Mouse (Mus musculus): Measurements from ENCODE around the gene Gnb3. TPM values are rescaled to one million over a fixed set of nuclear protein-coding genes. Genes with fewer than 3 reads are reported as not detected.
A peak's percentile ranks its signal among the peaks of the same experiment; 100 is the strongest.

The Gnb3 gene
- polyA plus RNA-seq, 1 experiment: not detected

DNA sequence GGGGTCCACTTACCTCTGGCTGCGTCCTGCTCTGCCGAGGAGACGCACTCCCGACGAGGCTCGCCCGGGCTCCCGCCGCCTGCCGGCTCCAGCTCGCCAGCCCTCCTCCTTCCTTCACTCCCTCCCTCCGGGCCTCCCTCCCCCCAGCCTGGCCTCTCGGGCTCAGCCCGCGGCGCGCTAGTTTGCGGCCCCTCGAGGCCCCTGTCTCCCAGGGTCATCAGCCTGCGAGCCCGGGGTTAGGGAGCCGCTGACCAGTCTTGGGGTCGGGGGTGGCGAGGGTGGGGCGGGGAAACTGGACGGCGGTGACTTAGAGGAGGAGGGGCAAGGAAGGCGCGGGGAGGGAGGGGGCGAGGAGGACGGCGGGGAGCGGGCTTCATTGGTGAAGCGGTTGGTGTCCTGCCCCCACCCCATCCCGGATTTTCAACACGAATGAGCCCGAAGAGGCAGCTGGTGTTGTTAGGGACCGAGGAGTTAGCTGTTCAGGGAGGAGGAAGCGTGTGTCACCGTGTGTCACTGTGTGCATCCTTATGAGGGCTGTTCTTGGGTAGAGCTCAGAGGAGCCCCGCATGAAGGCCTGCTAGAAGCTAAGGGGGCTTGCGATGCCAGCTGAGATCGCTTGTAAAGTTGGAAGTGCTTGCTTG lies 23.7 kb upstream of the Gnb3 start, which contains the start of gene Gpr162:
TSS of gene Gpr162 (minus strand) at position 326 of the 641 bp plus-strand sequence.
- peak within 1 kb of the TSS; percentile 57 for H3K4me3 ChIP-seq (ENCODE audit: low read depth, low read length)
- no peaks in the 10 kb centered on the region for H3K9me3 ChIP-seq (replicated peaks; ENCODE audit: control insufficient read depth, insufficient read depth, low read length, poor library complexity, severe bottlenecking)
- no peaks in the 10 kb centered on the region for H3K27me3 ChIP-seq (ENCODE audit: control insufficient read depth, insufficient read depth, low read length, poor library complexity, severe bottlenecking)
- no peaks in the 10 kb centered on the region for H3K36me3 ChIP-seq (ENCODE audit: control insufficient read depth, insufficient read depth, low read length, poor library complexity, severe bottlenecking)
- H3K4me1 ChIP-seq (ENCODE audit: control insufficient read depth, insufficient read depth, low read length): peaks cover 13% of the 10 kb centered on the region
- no peak for TF ChIP-seq EP300 (IDR thresholded peaks at IDR 0.05; ENCODE audit: insufficient read depth, low read depth, low read length)
- TF ChIP-seq POLR2A (IDR thresholded peaks at IDR 0.05; ENCODE audit: insufficient read depth, low read length): no peak
- TF ChIP-seq CTCF (IDR thresholded peaks at IDR 0.05; ENCODE audit: low read depth, low read length): no peak
- peak within 1 kb of the TSS; percentile 78 for H3K9ac ChIP-seq (ENCODE audit: low read depth, poor library complexity, severe bottlenecking)
- H3K27ac ChIP-seq (ENCODE audit: insufficient read depth, low read length): no peak within 1 kb of the TSS

GRCm38 (mm10) chr6:124863125-124863657 lies 23.1 kb upstream of the Gnb3 start:
- H3K36me3 ChIP-seq (ENCODE audit: control insufficient read depth, insufficient read depth, low read length, poor library complexity, severe bottlenecking): no peaks in the 10 kb centered on the region
- H3K9me3 ChIP-seq (replicated peaks; ENCODE audit: control insufficient read depth, insufficient read depth, low read length, poor library complexity, severe bottlenecking): no peaks in the 10 kb centered on the region
- H3K27me3 ChIP-seq (ENCODE audit: control insufficient read depth, insufficient read depth, low read length, poor library complexity, severe bottlenecking): no peaks in the 10 kb centered on the region
- TF ChIP-seq EP300 (IDR thresholded peaks at IDR 0.05; ENCODE audit: insufficient read depth, low read depth, low read length) (no peak), POLR2A (IDR thresholded peaks at IDR 0.05; ENCODE audit: insufficient read depth, low read length) (no peak), CTCF (IDR thresholded peaks at IDR 0.05; ENCODE audit: low read depth, low read length) (peak; percentile 30)
- no peak overlapping the region for H3K27ac ChIP-seq (ENCODE audit: insufficient read depth, low read length)
- H3K4me1 ChIP-seq (ENCODE audit: control insufficient read depth, insufficient read depth, low read length): peaks cover 13% of the 10 kb centered on the region
- peak overlapping the region; percentile 78 for H3K9ac ChIP-seq (ENCODE audit: low read depth, poor library complexity, severe bottlenecking)
- H3K4me3 ChIP-seq (ENCODE audit: low read depth, low read length): peak overlapping the region; percentile 57

DNA sequence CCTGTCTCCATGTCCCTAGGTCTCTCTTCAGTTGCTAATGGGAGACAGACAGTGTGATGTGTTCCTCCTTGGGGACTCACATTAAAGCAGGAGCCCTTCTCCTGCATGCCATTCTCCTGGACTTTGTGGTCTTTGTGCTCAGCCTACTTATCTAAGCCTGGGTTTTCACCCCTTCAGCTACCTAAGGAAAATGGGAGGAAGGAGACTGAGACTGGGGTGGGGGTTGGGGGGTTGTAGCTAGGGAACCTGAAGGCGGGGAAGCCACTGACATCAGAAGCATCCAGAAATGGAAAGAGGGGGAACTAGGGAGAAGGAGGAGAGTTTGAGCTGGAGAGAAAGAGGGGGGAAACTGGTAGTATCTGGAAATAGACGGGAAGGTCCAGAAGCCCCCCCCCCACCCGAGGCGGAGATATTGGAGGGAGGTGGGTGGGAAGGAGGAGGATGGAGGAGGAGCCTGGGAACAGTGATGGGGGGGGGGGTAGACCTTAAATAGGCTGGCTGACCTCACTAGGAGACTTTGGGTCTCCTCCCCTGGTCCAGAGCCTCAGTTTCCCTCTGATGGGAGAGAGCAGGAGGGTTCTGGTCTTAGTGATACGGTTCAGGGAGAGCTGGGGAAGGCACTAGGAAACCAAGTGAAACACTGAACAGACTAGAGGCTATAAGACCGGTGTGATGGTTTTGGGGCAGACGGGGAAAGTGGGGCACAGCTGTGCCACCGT lies 22.5 kb upstream of the Gnb3 start:
- Histone ChIP-seq H3K4me1 (ENCODE audit: control insufficient read depth, insufficient read depth, low read length) (peaks cover 13% of the 10 kb centered on the region), H3K4me3 (ENCODE audit: low read depth, low read length) (no peak overlapping the region), H3K9me3 (replicated peaks; ENCODE audit: control insufficient read depth, insufficient read depth, low read length, poor library complexity, severe bottlenecking) (no peaks in the 10 kb centered on the region), H3K36me3 (ENCODE audit: control insufficient read depth, insufficient read depth, low read length, poor library complexity, severe bottlenecking) (no peaks in the 10 kb centered on the region), H3K27me3 (ENCODE audit: control insufficient read depth, insufficient read depth, low read length, poor library complexity, severe bottlenecking) (no peaks in the 10 kb centered on the region), H3K9ac (ENCODE audit: low read depth, poor library complexity, severe bottlenecking) (no peak overlapping the region), H3K27ac (ENCODE audit: insufficient read depth, low read length) (no peak overlapping the region)
- no peak for TF ChIP-seq CTCF (IDR thresholded peaks at IDR 0.05; ENCODE audit: low read depth, low read length)
- TF ChIP-seq EP300 (IDR thresholded peaks at IDR 0.05; ENCODE audit: insufficient read depth, low read depth, low read length): no peak
- no peak for TF ChIP-seq POLR2A (IDR thresholded peaks at IDR 0.05; ENCODE audit: insufficient read depth, low read length)

DNA sequence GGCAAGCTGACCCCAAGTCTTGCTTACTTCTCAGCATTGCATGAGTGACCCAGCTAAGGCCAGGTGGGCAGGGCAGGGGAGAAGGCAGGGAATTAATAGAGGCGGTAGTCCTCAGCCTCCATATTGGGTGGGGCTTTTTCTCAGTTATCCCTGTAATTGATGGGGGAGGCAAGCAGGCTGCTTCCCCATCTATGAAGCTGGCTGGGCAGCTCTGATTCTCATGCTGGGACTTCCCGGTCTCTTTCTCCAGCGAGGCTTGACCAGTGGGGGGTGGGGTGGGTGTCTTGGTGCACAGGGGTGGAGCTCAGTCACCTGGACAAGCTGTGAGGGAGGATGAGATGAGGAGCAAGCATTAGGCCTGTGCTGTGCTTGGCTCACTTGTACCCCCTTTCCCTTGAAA lies 21.7 kb upstream of the Gnb3 start:
- H3K27ac ChIP-seq (ENCODE audit: insufficient read depth, low read length): no peak overlapping the region
- H3K36me3 ChIP-seq (ENCODE audit: control insufficient read depth, insufficient read depth, low read length, poor library complexity, severe bottlenecking): no peaks in the 10 kb centered on the region
- H3K4me1 ChIP-seq (ENCODE audit: control insufficient read depth, insufficient read depth, low read length): peaks cover 13% of the 10 kb centered on the region
- no peak overlapping the region for H3K4me3 ChIP-seq (ENCODE audit: low read depth, low read length)
- no peaks in the 10 kb centered on the region for H3K27me3 ChIP-seq (ENCODE audit: control insufficient read depth, insufficient read depth, low read length, poor library complexity, severe bottlenecking)
- H3K9ac ChIP-seq (ENCODE audit: low read depth, poor library complexity, severe bottlenecking): no peak overlapping the region
- no peak for TF ChIP-seq POLR2A (IDR thresholded peaks at IDR 0.05; ENCODE audit: insufficient read depth, low read length)
- TF ChIP-seq EP300 (IDR thresholded peaks at IDR 0.05; ENCODE audit: insufficient read depth, low read depth, low read length): no peak
- no peak for TF ChIP-seq CTCF (IDR thresholded peaks at IDR 0.05; ENCODE audit: low read depth, low read length)
- H3K9me3 ChIP-seq (replicated peaks; ENCODE audit: control insufficient read depth, insufficient read depth, low read length, poor library complexity, severe bottlenecking): no peaks in the 10 kb centered on the region

GRCm38 (mm10) chr6:124861266-124861665 lies 21.2 kb upstream of the Gnb3 start:
- Histone ChIP-seq H3K4me3 (ENCODE audit: low read depth, low read length) (no peak overlapping the region), H3K4me1 (ENCODE audit: control insufficient read depth, insufficient read depth, low read length) (peaks cover 13% of the 10 kb centered on the region), H3K27me3 (ENCODE audit: control insufficient read depth, insufficient read depth, low read length, poor library complexity, severe bottlenecking) (no peaks in the 10 kb centered on the region), H3K9me3 (replicated peaks; ENCODE audit: control insufficient read depth, insufficient read depth, low read length, poor library complexity, severe bottlenecking) (no peaks in the 10 kb centered on the region), H3K9ac (ENCODE audit: low read depth, poor library complexity, severe bottlenecking) (no peak overlapping the region), H3K36me3 (ENCODE audit: control insufficient read depth, insufficient read depth, low read length, poor library complexity, severe bottlenecking) (no peaks in the 10 kb centered on the region), H3K27ac (ENCODE audit: insufficient read depth, low read length) (no peak overlapping the region)
- TF ChIP-seq EP300 (IDR thresholded peaks at IDR 0.05; ENCODE audit: insufficient read depth, low read depth, low read length) (no peak), POLR2A (IDR thresholded peaks at IDR 0.05; ENCODE audit: insufficient read depth, low read length) (no peak), CTCF (IDR thresholded peaks at IDR 0.05; ENCODE audit: low read depth, low read length) (no peak)

- H3K36me3 ChIP-seq (ENCODE audit: control insufficient read depth, insufficient read depth, low read length, poor library complexity, severe bottlenecking): no peaks in the 10 kb centered on the region
- no peaks in the 10 kb centered on the region for H3K9me3 ChIP-seq (replicated peaks; ENCODE audit: control insufficient read depth, insufficient read depth, low read length, poor library complexity, severe bottlenecking)
- H3K27me3 ChIP-seq (ENCODE audit: control insufficient read depth, insufficient read depth, low read length, poor library complexity, severe bottlenecking): no peaks in the 10 kb centered on the region
- no peak overlapping the region for H3K27ac ChIP-seq (ENCODE audit: insufficient read depth, low read length)
- no peak for TF ChIP-seq POLR2A (IDR thresholded peaks at IDR 0.05; ENCODE audit: insufficient read depth, low read length)
- no peak for TF ChIP-seq EP300 (IDR thresholded peaks at IDR 0.05; ENCODE audit: insufficient read depth, low read depth, low read length)
- TF ChIP-seq CTCF (IDR thresholded peaks at IDR 0.05; ENCODE audit: low read depth, low read length): no peak
- H3K4me3 ChIP-seq (ENCODE audit: low read depth, low read length): no peak overlapping the region
- H3K4me1 ChIP-seq (ENCODE audit: control insufficient read depth, insufficient read depth, low read length): peaks cover 19% of the 10 kb centered on the region
- no peak overlapping the region for H3K9ac ChIP-seq (ENCODE audit: low read depth, poor library complexity, severe bottlenecking)
These were observed 20.4 kb upstream of the Gnb3 start for GRCm38 (mm10) chr6:124860511-124860910.

Data from ES-Bruce4 (cell line).